Mouse (Mus musculus) cerebellum, postnatal 10 days (tissue): ENCODE measurements around the gene Cep19.
A peak's percentile ranks its signal among the peaks of the same experiment; 100 is the strongest.

Experiments
- DNase-seq, 2 experiments: peaks; one replicate each; pipeline ENCODE4 v3.0.0; 2021; ENCODE audit warnings: mixed read lengths in 2 of 2

Cep19 gene

GRCm38 (mm10) chr16:32108170-32108569 lies 8.6 kb downstream of the Cep19 start:
- no peak for DNase-seq

- no peak for DNase-seq
Measured at GRCm38 (mm10) chr16:32108578-32108977, 9.0 kb downstream of the Cep19 start.

- DNase-seq, result peak; percentile 20 to 53
Measured at GRCm38 (mm10) chr16:32110951-32111699, 11.5 kb downstream of the Cep19 start.

DNA sequence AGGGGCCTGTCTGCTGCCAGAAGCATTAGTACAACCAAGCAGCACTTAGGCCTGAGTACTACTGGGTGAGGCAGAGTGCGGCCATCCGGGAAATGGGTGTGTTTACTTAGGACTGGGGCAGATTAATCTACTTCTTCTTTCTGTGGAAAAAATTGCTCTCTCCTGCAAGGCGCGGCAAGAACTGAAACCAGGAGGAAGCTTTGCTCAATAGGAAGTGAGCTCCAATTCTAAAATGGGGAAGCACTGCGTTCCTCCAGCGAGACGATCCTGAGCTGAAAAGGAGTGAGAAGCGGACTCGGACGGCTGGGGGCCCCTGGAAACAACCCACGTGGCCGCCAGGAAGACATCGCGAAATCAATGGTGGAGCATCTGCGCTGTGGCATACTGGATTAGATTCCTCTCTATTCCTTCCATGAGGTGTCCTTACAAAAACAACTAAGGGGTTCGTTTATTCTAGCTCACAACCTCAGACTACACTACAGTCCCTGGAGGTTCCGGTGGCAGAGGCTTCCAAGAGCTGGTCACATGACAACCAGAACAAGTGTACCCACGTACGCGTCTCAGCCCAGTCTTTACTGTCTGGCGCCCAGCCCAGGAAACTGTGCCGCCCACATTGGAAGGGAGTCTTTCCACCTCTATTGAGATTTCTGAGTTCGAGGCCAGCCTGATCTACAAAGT lies 14.1 kb downstream of the Cep19 start:
- peak; percentile 53 to 58 for DNase-seq

GRCm38 (mm10) chr16:32114406-32114805 lies 14.8 kb downstream of the Cep19 start:
- DNase-seq, result no peak

DNA sequence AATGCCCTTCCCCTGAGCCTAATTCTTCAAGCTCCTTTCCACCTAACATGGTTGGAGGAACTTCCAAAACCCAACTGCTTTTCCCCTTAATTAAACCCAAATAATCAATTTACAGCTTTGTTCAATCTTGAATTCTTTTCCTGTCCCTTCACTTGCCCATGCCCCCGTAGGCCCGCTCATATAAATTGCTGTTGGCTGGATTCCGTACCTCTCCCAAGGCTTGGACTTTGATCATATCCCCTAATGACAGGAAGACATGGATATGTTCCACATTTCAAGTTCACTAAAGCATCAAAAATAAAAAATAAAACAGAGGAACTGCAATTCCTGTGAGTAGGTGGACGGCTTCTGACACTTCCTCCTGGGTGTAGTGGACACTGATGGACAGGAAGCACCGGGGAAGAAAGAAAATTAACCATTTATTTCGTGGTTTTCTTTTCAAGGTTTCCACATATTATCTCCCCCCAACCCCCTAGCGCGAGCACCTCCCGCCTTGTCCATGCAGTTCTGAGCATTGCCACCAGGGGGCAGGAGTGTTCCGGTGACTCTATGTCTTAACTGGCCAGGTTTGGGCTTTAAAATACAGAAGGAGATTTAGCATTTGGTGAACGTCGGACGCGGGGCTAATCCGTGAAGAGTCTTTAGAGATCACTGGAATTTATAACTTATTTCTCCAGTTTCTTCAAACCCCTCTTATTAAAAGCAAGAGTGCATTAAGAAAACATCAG lies 15.5 kb downstream of the Cep19 start:
- peak; percentile 90 to 93 for DNase-seq

DNA sequence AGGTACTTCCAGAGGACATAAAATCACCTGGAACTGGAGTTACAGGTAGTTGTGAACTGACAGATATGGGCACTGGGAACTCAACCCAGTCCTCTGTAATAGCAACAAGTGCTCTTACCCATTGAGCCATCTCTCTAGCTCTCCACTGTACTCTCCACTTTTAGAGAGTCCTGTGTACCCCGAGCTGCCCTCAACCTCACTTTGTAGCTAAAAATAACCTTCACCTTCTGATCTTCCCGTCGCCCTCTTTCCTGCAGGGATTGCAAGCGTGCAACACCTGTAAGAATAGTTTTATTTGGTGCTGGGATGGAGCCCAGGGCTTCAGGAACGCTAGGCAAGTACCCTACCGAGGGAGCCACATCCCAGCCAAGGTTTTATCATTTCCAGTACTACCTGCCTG lies 16.2 kb downstream of the Cep19 start:
- DNase-seq, result no peak

DNA sequence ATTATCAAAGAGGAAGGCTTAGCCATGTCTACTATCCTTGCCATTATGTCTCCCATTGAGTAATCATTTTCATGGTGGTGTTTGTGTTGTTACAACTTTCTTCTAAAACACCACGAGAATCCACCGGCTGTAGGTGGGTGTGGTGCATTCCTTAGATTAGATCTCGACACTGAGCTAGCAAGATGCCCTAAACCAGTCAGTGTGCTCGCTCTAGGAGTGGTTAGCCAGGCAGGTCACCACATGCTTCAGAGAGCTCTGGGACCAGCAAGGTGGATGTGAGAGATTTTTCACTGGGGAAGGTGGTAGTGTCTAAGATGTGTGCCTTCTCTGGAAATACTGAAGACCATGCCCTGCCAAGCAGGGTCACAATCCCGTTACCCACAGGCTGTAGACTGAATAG lies 16.6 kb downstream of the Cep19 start:
- no peak for DNase-seq

GRCm38 (mm10) chr16:32120454-32120853 lies 20.9 kb downstream of the Cep19 start:
- DNase-seq, result no peak

DNA sequence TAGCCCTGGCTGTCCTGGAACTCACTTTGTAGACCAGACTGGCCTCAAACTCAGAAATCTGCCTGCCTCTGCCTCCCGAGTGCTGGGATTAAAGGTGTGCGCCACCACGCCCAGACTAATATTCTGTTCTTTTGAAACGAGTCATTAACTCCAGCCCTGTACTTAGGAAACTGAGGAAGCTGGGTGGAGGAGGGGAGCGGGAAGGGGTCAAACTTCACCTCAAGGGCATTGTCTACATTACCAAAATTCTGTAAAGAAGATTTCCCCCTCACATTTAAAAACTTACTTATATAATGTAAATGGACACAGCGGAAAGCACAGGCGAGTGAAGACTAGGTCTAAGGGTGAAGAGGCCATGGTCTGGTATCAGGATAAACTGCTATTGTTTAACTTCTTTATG lies 24.4 kb downstream of the Cep19 start:
- no peak for DNase-seq

DNA sequence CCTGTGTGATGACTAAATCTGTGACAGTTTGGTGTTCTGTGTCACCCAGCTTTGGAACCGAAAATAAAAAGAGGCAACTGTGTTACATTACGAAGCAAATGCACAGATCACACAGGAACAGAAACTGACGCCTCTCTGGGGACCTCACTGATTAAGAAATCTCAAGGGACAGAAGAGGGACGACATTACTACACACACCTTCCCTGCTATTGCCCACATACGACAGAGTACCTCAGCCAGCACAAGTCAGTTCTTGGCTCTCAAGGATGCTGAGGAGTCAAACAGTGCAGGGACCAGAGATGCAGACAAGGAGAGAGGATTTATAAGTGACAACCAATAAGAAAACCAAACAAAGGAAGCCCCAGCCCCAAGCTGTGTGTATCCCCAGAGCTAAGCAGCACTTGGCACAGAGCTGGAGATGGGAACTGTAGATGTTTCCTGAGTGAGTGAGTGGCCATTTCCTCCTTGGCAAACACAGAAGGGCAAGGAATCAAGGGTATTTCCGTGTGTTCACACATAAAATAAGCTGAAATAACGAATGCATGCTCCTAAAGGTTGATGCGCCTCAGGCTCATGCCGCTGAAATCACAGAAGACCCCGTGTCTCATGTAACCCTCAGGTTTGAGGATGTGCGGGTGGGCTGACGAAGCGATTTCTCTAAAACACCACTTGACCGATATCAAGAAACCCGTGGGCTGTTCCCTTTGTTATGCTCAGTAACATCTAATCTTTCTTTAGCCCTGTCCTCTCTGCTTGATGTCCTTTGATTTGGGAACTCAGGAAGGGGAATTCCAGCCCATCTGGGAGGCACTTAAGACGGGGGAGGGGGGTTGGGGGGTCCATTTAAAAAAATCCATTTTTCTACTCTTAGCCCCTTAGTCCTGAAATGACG lies 25.1 kb downstream of the Cep19 start:
- no peak for DNase-seq

GRCm38 (mm10) chr16:32125364-32125763 lies 25.8 kb downstream of the Cep19 start:
- DNase-seq, result no peak

DNA sequence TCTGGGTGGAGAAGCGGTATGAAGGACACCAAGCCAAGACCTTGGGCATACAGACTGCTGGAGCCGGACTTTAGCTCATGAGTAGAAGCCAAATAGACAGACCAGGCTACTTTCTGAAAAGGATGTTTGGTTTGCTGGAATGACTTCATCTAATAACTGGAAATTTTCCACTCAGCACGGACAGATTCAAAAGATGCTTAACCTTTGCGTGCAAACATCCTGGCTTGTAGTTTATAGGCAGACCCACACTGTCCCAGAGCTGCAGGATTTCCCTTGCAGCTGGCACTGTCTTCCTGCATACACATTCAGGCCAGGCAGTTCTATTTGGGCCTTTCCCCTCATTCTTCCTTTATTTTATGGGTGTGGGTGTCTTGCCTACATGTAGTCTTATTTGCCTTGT lies 27.4 kb downstream of the Cep19 start:
- no peak for DNase-seq

DNA sequence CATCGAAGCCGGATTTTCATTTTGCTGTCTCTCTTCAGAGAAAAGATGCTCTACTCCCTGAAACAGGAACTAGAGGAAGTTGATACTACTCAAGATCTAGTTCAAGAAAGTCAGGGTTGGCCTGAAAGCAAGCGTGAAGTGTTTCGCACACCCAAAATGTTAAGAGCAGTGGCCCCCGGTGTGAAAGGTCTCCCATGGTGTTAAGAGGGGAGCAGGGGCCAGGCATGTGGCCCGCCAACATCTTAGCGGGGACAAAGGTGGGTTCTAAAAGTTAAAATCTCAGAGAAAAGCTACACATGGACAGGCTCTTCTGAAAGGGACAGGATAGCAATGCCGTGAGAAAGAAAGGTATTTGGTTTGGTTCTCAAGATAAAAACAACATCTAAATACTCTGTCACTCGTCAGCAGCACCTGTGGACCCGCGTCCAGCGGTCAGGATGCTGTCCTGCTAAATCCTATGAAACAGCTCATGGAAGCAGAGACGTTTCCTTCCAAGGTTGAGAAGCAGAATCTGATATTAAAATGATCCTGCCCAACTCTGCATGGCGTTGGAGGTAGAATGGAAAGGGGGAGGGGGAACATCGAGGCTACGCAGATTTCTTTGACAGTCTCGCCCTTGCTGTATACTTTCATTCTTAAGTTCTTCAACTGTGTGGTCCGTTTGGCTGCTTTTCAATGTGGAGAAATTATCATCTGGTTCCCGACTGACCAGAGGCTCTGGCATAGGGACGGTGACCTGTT lies 30.0 kb downstream of the Cep19 start:
- no peak for DNase-seq

GRCm38 (mm10) chr16:32130190-32130826 lies 30.7 kb downstream of the Cep19 start:
- no peak for DNase-seq

GRCm38 (mm10) chr16:32133148-32133547 lies 33.5 kb downstream of the Cep19 start:
- DNase-seq, result no peak

DNA sequence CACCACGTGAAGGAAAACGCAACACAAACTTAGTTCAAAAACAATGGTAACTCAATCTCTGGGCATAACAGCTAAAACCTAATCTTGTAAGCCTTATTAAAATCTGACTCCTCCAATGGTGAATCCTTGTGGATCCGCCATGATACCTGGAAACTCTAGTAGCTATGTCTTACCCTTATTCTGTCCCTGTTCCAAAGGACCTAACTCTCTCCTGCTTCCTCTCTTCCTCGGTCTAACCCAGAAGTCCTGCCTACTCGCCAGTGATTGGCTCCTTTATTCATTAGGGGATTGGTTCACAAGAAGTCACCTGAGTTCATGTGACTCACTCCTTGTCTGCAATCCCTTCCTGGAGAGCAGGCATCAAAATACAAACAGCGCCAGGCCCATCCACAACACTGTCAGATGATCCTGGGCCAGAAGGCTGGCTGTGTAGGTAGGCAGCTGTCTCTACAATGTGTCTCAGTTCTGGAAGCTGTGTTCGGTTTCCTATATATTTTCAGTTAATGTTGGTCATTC lies 36.3 kb downstream of the Cep19 start:
- DNase-seq, result no peak

- DNase-seq, result no peak
Measured at GRCm38 (mm10) chr16:32138954-32139353, 39.4 kb downstream of the Cep19 start.

DNA sequence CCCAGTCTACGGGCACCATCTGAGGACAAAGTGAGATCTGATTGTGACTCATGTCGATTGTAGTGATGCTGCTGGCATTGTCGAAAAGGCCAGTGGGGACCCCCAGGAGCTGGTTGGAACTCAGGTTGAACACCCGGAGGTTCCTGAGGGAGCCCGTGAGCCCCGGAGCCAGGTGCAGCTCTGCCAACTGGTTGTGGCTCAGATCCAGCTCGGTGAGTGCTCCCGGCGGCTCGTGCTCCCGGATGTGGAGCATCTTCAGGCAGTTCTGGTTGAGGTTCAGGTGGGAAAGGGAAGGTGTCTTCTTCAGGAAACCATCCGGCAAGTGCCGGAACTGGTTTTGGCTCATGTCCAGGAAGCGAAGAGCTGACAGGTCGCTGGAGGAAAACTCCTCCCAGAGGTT lies 44.2 kb downstream of the Cep19 start:
- peak in 1 of 2 experiments; percentile 14 for DNase-seq

- DNase-seq, result no peak
Measured at GRCm38 (mm10) chr16:32144592-32144991, 45.0 kb downstream of the Cep19 start.

GRCm38 (mm10) chr16:32147589-32148207 lies 48.1 kb downstream of the Cep19 start:
- no peak for DNase-seq
